Mouse (Mus musculus) lung, adult 2 months (tissue): Measurements from ENCODE around the gene Bloc1s1. TPM values are rescaled to one million over a fixed set of nuclear protein-coding genes. Genes with fewer than 3 reads are reported as not detected.

Experiments used
- DNase-seq: peaks from one replicate; pipeline ENCODE4 v3.0.0; 2022
- H3K4me1 ChIP-seq: fragments of 200-500 bp; 2 replicates; pipeline ENCODE4 v1.6.1; 2011; ENCODE audit warnings: low read length; ENCODE audit not compliant: control insufficient read depth, insufficient read depth
- H3K4me3 ChIP-seq: fragments of 200-500 bp; replicated peaks from 2 replicates; pipeline ENCODE3; 2011; ENCODE audit warnings: low read depth, mild to moderate bottlenecking, control low read depth, low read length; ENCODE audit errors: extremely low read depth
- CTCF ChIP-seq: fragments of 200-500 bp; IDR thresholded peaks from 2 replicates; pipeline ENCODE4 v1.5.1; 2011; ENCODE audit warnings: mild to moderate bottlenecking, low read length, control low read depth; ENCODE audit not compliant: insufficient read depth
- POLR2A ChIP-seq: fragments of 200-500 bp; IDR thresholded peaks from 2 replicates; pipeline ENCODE4 v1.6.1; 2011; ENCODE audit warnings: low read depth, mild to moderate bottlenecking, control low read depth, low read length, borderline replicate concordance; ENCODE audit errors: extremely low read depth
- WGBS: fragments of 180-500 bp; shearing (Covaris S2); methylation state at CpG from one replicate; pipeline ENCODE4 v1.1.7; 2018; 5-methylcytosine and 5-hydroxymethylcytosine counted together
- polyA plus RNA-seq: library from polyadenylated mRNA; depleted of rRNA; stranded (reverse); fragments of >200 nt; gene quantifications from 2 replicates; pipeline ENCODE4 v1.2.3, GENCODE M21; 2012

Gene Bloc1s1
- polyA plus RNA-seq, 1 experiment = 171 TPM

- DNase-seq = peak; percentile 17
- Histone ChIP-seq H3K4me3 (peak overlapping the region; percentile 44), H3K4me1 (peaks cover 11% of the 10 kb centered on the region)
- 3% methylated on average over 21 of the region's 21 CpGs for WGBS
- TF ChIP-seq CTCF (no peak), POLR2A (no peak)
Observed at GRCm38 (mm10) chr10:128933976-128934721, 10.3 kb upstream of the Bloc1s1 start.

DNA sequence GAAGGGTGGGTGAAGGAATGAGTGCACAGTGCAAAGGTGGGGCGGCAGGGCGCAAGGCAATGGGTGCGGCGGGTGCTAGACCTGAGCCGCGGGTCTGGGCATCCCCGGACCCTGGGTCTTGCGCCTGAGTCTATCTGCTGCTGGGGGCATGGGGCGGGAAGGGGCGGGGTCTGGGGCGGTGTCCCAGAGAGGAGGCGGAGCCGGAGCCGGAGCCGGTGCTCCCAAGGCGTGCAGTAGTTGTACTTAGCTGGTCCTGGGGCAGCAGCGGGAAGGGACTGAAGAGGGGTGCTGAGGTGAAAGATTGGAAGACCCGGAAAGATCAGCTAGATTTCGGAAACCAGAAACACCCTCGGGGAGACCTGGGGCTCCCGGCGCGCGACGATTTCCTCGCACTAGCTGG lies 9.7 kb upstream of the Bloc1s1 start, which contains the start of gene Itga7:
Gene Itga7 (plus strand): TSS at position 245 of the 400 bp plus-strand sequence.
- H3K4me3 ChIP-seq = peak within 1 kb of the TSS; percentile 46
- peak; percentile 42 for DNase-seq
- 1% methylated on average over 26 of the region's 26 CpGs for WGBS
- peaks cover 7% of the 10 kb centered on the region; the same call in 1 of the 2 replicates for H3K4me1 ChIP-seq
- TF ChIP-seq POLR2A (0 out of 2 replicates have a peak, but pooled peaks have one; percentile 12), CTCF (no peak)

DNA sequence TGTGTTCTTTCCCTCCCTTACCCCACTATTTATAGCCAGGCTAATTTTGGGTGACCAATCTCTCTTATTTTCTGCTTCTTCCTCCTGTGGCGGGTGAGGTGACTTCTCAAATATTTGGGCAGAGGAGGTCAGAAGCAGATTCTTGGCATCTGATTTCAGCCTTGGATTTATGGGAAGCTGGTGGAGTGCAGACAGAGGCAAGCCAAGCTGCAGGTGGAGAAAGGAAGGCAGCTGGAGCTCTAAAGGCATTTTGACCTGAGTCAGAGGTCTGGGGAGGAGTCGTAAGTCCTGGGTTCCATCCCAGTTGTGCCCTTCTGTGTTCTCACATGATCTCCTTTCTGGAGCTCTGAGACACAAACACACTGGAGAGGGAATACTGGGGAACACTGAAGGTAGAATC lies 7.6 kb upstream of the Bloc1s1 start:
- peaks cover 7% of the 10 kb centered on the region; the same call in 1 of the 2 replicates for H3K4me1 ChIP-seq
- H3K4me3 ChIP-seq = no peak overlapping the region
- WGBS = 46% methylated on average over 2 of the region's 2 CpGs
- TF ChIP-seq CTCF (no peak), POLR2A (no peak)
- DNase-seq = no peak

DNA sequence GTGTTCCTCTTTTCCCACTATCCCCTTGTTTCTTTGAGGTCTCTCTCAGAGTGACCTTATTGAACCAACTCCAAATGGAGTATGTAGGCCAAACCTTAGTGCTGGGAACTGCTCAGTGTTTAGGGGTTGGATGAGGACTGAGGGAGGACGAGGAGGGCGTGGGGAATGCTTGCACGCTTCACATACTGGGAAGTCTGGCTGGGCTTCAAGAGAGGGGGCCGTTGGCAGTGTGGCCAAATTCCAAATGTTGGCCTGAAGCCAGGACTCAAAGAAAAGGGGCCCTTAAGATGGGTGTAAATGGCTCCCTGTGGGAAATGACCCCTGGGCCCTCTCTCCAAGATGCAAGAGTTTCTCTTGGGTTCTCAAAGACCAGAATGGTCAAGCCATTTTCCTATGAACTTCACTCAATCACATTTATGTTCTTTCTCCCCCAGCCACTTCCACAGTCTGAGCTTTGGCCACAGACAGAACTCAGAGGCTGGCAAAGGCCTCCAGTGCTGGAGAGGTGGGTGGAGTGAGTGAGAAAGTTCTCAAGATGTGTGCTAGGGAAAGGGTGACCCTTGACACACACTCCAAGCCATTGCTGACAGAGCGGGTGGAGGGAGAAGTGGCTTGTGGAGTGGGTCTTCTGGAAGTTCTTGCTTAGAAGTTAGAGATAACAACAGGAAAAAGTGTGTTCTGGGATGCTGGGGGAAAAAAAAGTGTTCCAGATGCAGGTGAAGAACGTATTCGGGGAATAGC lies 6.0 kb upstream of the Bloc1s1 start:
- 53% methylated on average over 7 of the region's 7 CpGs for WGBS
- H3K4me3 ChIP-seq = no peak overlapping the region
- peaks cover 7% of the 10 kb centered on the region; the same call in 1 of the 2 replicates for H3K4me1 ChIP-seq
- peak; percentile 56 for DNase-seq
- TF ChIP-seq POLR2A = no peak
- no peak for TF ChIP-seq CTCF

GRCm38 (mm10) chr10:128928356-128928755 lies 4.5 kb upstream of the Bloc1s1 start:
- TF ChIP-seq POLR2A = no peak
- no peak for TF ChIP-seq CTCF
- peaks cover 4% of the 10 kb centered on the region; the same call in 1 of the 2 replicates for H3K4me1 ChIP-seq
- WGBS = 34% methylated on average over 4 of the region's 4 CpGs
- H3K4me3 ChIP-seq = no peak overlapping the region
- no peak for DNase-seq

DNA sequence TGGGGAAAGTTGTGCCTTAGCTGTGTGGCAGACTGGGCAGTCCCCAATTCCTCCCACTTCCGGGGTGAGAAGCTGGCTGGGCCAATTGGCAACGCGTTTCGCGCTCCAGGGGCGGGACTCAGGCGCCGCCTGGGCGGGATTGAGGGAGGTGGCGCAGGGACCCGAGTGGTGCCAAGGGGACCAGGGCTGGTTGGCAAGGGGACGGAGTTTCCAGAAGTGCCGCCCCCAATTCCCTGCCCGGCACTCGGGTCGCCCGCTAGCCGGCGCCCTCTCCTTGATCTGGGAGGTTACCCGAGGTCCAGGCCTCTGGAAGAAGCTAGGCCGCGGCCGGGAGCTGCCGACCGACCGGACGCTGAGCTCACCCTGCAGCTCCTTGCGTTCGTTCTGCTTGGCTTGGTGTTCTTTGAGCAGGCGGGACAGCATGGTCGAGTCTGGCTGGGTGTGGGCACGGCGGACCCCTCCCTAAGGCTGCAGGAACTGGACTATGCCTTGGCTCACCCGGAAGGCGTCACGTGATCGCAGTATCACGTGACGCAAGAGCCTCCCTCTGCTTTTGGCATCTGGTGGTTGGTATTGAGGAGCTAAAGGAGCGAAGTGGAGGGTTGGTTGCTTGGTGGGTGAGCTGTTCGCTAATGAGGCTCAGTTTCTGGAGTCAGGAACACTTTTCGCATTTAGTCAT lies 683 bp downstream of the Bloc1s1 start:
- Histone ChIP-seq H3K4me1 (peaks cover 11% of the 10 kb centered on the region; the same call in 1 of the 2 replicates), H3K4me3 (peak overlapping the region; percentile 89)
- TF ChIP-seq CTCF (no peak), POLR2A (peak; percentile 84; the same call in 1 of the 2 replicates)
- DNase-seq = peak; percentile 97
- WGBS = 1% methylated on average over 42 of the region's 42 CpGs

DNA sequence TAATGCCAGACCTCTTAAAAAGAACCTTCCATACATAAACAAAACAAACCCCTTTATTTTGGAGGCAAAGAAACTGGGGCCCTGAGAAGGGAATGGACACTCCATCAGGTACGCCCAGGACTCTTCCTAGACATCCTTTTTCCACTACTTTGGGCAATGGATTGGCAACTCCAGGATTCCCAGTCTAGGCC lies 1.1 kb downstream of the Bloc1s1 start, which contains the start of gene Rdh5:
Gene Rdh5 (minus strand): TSS at position 67 of the 191 bp plus-strand sequence.
- no peak for DNase-seq
- peak within 1 kb of the TSS; percentile 89 for H3K4me3 ChIP-seq
- WGBS = 23% methylated on average over 1 of the region's 1 CpGs
- peaks cover 11% of the 10 kb centered on the region; the same call in 1 of the 2 replicates for H3K4me1 ChIP-seq
- TF ChIP-seq POLR2A (no peak), CTCF (no peak)

GRCm38 (mm10) chr10:128921883-128922821 lies 1.7 kb downstream of the Bloc1s1 start:
- H3K4me1 ChIP-seq = peaks cover 11% of the 10 kb centered on the region; the same call in 1 of the 2 replicates
- DNase-seq = no peak
- H3K4me3 ChIP-seq = no peak overlapping the region
- TF ChIP-seq CTCF (no peak), POLR2A (no peak)
- 60% methylated on average over 16 of the region's 16 CpGs for WGBS
